Mouse (Mus musculus): Measurements from ENCODE around the gene Lcorl. TPM values are rescaled to one million over a fixed set of nuclear protein-coding genes. Genes with fewer than 3 reads are reported as not detected.
"Not testable (repeated sequence)": the region's sequence is repeated elsewhere in the genome, so short reads cannot be mapped to it uniquely, and the experiment has no call there.

Gene Lcorl
- polyA plus RNA-seq, 1 experiment from 2014 or later = 17.8 TPM

- peak within 1 kb of the TSS; percentile 91 for H3K9ac ChIP-seq (ENCODE audit: low read depth, low read length)
- H3K36me3 ChIP-seq (ENCODE audit: control insufficient read depth, insufficient read depth, low read length) = no peaks in the 10 kb centered on the region
- ATAC-seq (replicated peaks; ENCODE audit: insufficient number of reproducible peaks, low FRiP score, low TSS enrichment) = peak; percentile 100
- H3K4me2 ChIP-seq = peak within 1 kb of the TSS; percentile 82
- peak within 1 kb of the TSS; percentile 85 for H3K27ac ChIP-seq (ENCODE audit: low read depth, low read length)
- under 1% methylated on average over 65 of the region's 66 CpGs for WGBS (ENCODE audit: insufficient replicate concordance)
- H3K27me3 ChIP-seq (ENCODE audit: control insufficient read depth, insufficient read depth, low read length) = no peaks in the 10 kb centered on the region
- peak within 1 kb of the TSS; percentile 69 for H3K4me3 ChIP-seq (ENCODE audit: low read depth, low read length)
- H3K4me1 ChIP-seq (ENCODE audit: control insufficient read depth, insufficient read depth, low read length) = peaks cover 3% of the 10 kb centered on the region; the same call in 1 of the 2 replicates
- no peaks in the 10 kb centered on the region for H3K9me3 ChIP-seq (replicated peaks; ENCODE audit: control insufficient read depth, low read length)
Observed at GRCm38 (mm10) chr5:45669598-45670279, 187.7 kb downstream of the Lcorl start, which contains the start of gene Ncapg. TSS of gene Ncapg (plus strand) at chr5:45669919.

GRCm38 (mm10) chr5:45669234-45669597 is 188.2 kb downstream of the Lcorl start:
- H3K9me3 ChIP-seq (replicated peaks; ENCODE audit: control insufficient read depth, low read length) = no peaks in the 10 kb centered on the region
- under 1% methylated on average over 27 of the region's 27 CpGs for WGBS (ENCODE audit: insufficient replicate concordance)
- H3K27me3 ChIP-seq (ENCODE audit: control insufficient read depth, insufficient read depth, low read length) = no peaks in the 10 kb centered on the region
- ATAC-seq (replicated peaks; ENCODE audit: insufficient number of reproducible peaks, low FRiP score, low TSS enrichment) = peak; percentile 39
- no peaks in the 10 kb centered on the region for H3K36me3 ChIP-seq (ENCODE audit: control insufficient read depth, insufficient read depth, low read length)
- H3K9ac ChIP-seq (ENCODE audit: low read depth, low read length) = peak overlapping the region; percentile 91
- peak overlapping the region; percentile 82 for H3K4me2 ChIP-seq
- peak overlapping the region; percentile 79 for H3K27ac ChIP-seq (ENCODE audit: low read depth, low read length)
- peaks cover 3% of the 10 kb centered on the region; the same call in 1 of the 2 replicates for H3K4me1 ChIP-seq (ENCODE audit: control insufficient read depth, insufficient read depth, low read length)
- peak overlapping the region; percentile 69 for H3K4me3 ChIP-seq (ENCODE audit: low read depth, low read length)

GRCm38 (mm10) chr5:45668831-45669230 is 188.6 kb downstream of the Lcorl start:
- H3K9ac ChIP-seq (ENCODE audit: low read depth, low read length) = peak overlapping the region; percentile 91
- H3K27me3 ChIP-seq (ENCODE audit: control insufficient read depth, insufficient read depth, low read length) = no peaks in the 10 kb centered on the region
- no peak for ATAC-seq (replicated peaks; ENCODE audit: insufficient number of reproducible peaks, low FRiP score, low TSS enrichment)
- no peaks in the 10 kb centered on the region for H3K36me3 ChIP-seq (ENCODE audit: control insufficient read depth, insufficient read depth, low read length)
- under 1% methylated on average over 3 of the region's 3 CpGs for WGBS (ENCODE audit: insufficient replicate concordance)
- H3K4me3 ChIP-seq (ENCODE audit: low read depth, low read length) = peak overlapping the region; percentile 69
- peak overlapping the region; percentile 79; the same call in 1 of the 2 replicates for H3K27ac ChIP-seq (ENCODE audit: low read depth, low read length)
- peak overlapping the region; percentile 82 for H3K4me2 ChIP-seq
- H3K4me1 ChIP-seq (ENCODE audit: control insufficient read depth, insufficient read depth, low read length) = peaks cover 3% of the 10 kb centered on the region; the same call in 1 of the 2 replicates
- H3K9me3 ChIP-seq (replicated peaks; ENCODE audit: control insufficient read depth, low read length) = no peaks in the 10 kb centered on the region

GRCm38 (mm10) chr5:45668324-45668723 is 189.1 kb downstream of the Lcorl start:
- H3K9me3 ChIP-seq (replicated peaks; ENCODE audit: control insufficient read depth, low read length) = no peaks in the 10 kb centered on the region
- H3K4me1 ChIP-seq (ENCODE audit: control insufficient read depth, insufficient read depth, low read length) = peaks cover 3% of the 10 kb centered on the region; the same call in 1 of the 2 replicates
- 41% methylated on average over 3 of the region's 3 CpGs for WGBS (ENCODE audit: insufficient replicate concordance)
- peak overlapping the region; percentile 82 for H3K4me2 ChIP-seq
- H3K36me3 ChIP-seq (ENCODE audit: control insufficient read depth, insufficient read depth, low read length) = no peaks in the 10 kb centered on the region
- H3K27me3 ChIP-seq (ENCODE audit: control insufficient read depth, insufficient read depth, low read length) = no peaks in the 10 kb centered on the region
- peak overlapping the region; percentile 69; the same call in 1 of the 2 replicates for H3K4me3 ChIP-seq (ENCODE audit: low read depth, low read length)
- no peak overlapping the region for H3K27ac ChIP-seq (ENCODE audit: low read depth, low read length)
- H3K9ac ChIP-seq (ENCODE audit: low read depth, low read length) = no peak overlapping the region
- no peak for ATAC-seq (replicated peaks; ENCODE audit: insufficient number of reproducible peaks, low FRiP score, low TSS enrichment)

GRCm38 (mm10) chr5:45658406-45658805 is 199.0 kb downstream of the Lcorl start:
- H3K9me3 ChIP-seq (replicated peaks; ENCODE audit: control insufficient read depth, low read length); H3K9ac ChIP-seq (ENCODE audit: low read depth, low read length); H3K27me3 ChIP-seq (ENCODE audit: control insufficient read depth, insufficient read depth, low read length); H3K36me3 ChIP-seq (ENCODE audit: control insufficient read depth, insufficient read depth, low read length); H3K27ac ChIP-seq (ENCODE audit: low read depth, low read length); H3K4me3 ChIP-seq (ENCODE audit: low read depth, low read length); H3K4me2 ChIP-seq; ATAC-seq (replicated peaks; ENCODE audit: insufficient number of reproducible peaks, low FRiP score, low TSS enrichment); H3K4me1 ChIP-seq (ENCODE audit: control insufficient read depth, insufficient read depth, low read length): not testable (repeated sequence)
- 94% methylated on average over 13 of the region's 13 CpGs for WGBS (ENCODE audit: insufficient replicate concordance)

- Histone ChIP-seq H3K36me3 (ENCODE audit: control insufficient read depth, insufficient read depth, low read length) (no peaks in the 10 kb centered on the region), H3K4me2 (no peak overlapping the region), H3K27ac (ENCODE audit: low read depth, low read length) (no peak overlapping the region), H3K9me3 (replicated peaks; ENCODE audit: control insufficient read depth, low read length) (no peaks in the 10 kb centered on the region), H3K4me1 (ENCODE audit: control insufficient read depth, insufficient read depth, low read length) (no peaks in the 10 kb centered on the region), H3K27me3 (ENCODE audit: control insufficient read depth, insufficient read depth, low read length) (no peaks in the 10 kb centered on the region), H3K4me3 (ENCODE audit: low read depth, low read length) (no peak overlapping the region), H3K9ac (ENCODE audit: low read depth, low read length) (no peak overlapping the region)
- ATAC-seq (replicated peaks; ENCODE audit: insufficient number of reproducible peaks, low FRiP score, low TSS enrichment) = no peak
- 70% methylated on average over 2 of the region's 2 CpGs for WGBS (ENCODE audit: insufficient replicate concordance)
Observed at GRCm38 (mm10) chr5:45651026-45651703, 206.2 kb downstream of the Lcorl start.

Other genes with a start within 250 kb of the Lcorl start
- 0.06 and 0.39 TPM in 2 replicates for gene Fam184b, start 218.0 kb downstream of the Lcorl start, polyA plus RNA-seq (2014; fragmentation: Nextera tagmentation; extraction: Ambion mirVana)
- 39.6 and 43.1 TPM in 2 replicates for gene Ncapg, start 187.7 kb downstream of the Lcorl start, polyA plus RNA-seq (2014; fragmentation: Nextera tagmentation; extraction: Ambion mirVana)

Measured in heart, embryonic 11.5 days (tissue).